In the genomic region with DNA sequence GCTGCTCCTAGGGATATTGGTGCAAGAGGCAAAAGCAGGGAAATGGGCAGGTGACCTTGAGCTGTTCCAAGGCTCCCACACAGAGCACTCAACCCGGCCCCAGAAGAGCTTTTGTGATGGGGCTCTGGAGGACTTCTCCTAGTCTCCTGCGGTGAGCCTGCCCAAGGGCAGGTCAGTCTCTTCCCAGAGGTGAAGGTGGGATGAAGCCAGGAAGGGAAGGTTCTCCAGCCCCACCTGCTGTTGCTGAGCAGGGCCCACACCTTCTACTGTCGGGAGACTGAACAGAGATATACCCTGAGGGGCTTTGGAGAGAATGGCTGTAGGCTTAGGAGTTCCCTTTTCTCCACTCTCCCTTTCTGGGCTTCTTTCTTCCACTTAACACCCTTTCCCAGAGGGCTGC, we compare ENCODE assay signal across 20 mouse cellular contexts. TPM values are rescaled to one million over a fixed set of nuclear protein-coding genes. Genes with fewer than 3 reads are reported as not detected.
"Had no signal": no experiment of that assay in that cellular context is flagged by ENCODE, and none has a peak within 500 bp of the region (broad histone marks: within the 10 kb centered on the region; RNA-seq: fewer than 3 reads in every experiment).

No protein-coding gene starts in this region.

- H3K36me3 ChIP-seq: limb, embryonic 12.5 days; limb, embryonic 15.5 days; liver, embryonic 15.5 days had no signal

- H3K9ac ChIP-seq: limb, embryonic 12.5 days; limb, embryonic 15.5 days; liver, embryonic 15.5 days had no signal

- DNase-seq: kidney, adult 9 months; kidney, postnatal 14 days; kidney, postnatal 4 days; left cerebral cortex, postnatal 4 days; lung, adult 18-20 months; lung, postnatal 14 days; lung, postnatal 4 days; midbrain, embryonic 14.5 days; thymus, postnatal 36 days had no signal

- H3K4me2 ChIP-seq: limb, embryonic 12.5 days; limb, embryonic 15.5 days; liver, embryonic 11.5 days; liver, embryonic 15.5 days; midbrain, embryonic 11.5 days had no signal

- H3K4me1 ChIP-seq: limb, embryonic 12.5 days; limb, embryonic 15.5 days; liver, embryonic 15.5 days had no signal

- H3K4me3 ChIP-seq: limb, embryonic 12.5 days; limb, embryonic 15.5 days; liver, embryonic 15.5 days had no signal

- H3K27ac ChIP-seq: limb, embryonic 12.5 days; limb, embryonic 15.5 days; liver, embryonic 15.5 days had no signal

- H3K9me3 ChIP-seq: limb, embryonic 12.5 days; limb, embryonic 15.5 days; liver, embryonic 15.5 days had no signal

RNA-seq across cellular contexts. Expression of a gene that starts 4.2 kb away (rescaled TPM):
- polyA plus RNA-seq: kidney, embryonic 16.5 days; liver, embryonic 11.5 days; liver, embryonic 15.5 days; lung, embryonic 16.5 days; midbrain, embryonic 11.5 days; midbrain, embryonic 14.5 days; midbrain, postnatal 0 days; neural tube, embryonic 14.5 days; stomach, embryonic 14.5 days; urinary bladder, adult 2 months had no signal

RNA-seq across cellular contexts. Expression of a gene that starts 13.4 kb away (rescaled TPM):
- polyA plus RNA-seq: limb, embryonic 12.5 days; lung, embryonic 16.5 days; stomach, embryonic 14.5 days; urinary bladder, adult 2 months had no signal

RNA-seq across cellular contexts. Expression of a gene that starts 45.0 kb away (rescaled TPM):
- polyA plus RNA-seq: limb, embryonic 15.5 days; liver, embryonic 15.5 days; lung, embryonic 16.5 days; stomach, embryonic 14.5 days; urinary bladder, adult 2 months had no signal
